Mouse (Mus musculus): ENCODE measurements around the gene Mall.

DNA sequence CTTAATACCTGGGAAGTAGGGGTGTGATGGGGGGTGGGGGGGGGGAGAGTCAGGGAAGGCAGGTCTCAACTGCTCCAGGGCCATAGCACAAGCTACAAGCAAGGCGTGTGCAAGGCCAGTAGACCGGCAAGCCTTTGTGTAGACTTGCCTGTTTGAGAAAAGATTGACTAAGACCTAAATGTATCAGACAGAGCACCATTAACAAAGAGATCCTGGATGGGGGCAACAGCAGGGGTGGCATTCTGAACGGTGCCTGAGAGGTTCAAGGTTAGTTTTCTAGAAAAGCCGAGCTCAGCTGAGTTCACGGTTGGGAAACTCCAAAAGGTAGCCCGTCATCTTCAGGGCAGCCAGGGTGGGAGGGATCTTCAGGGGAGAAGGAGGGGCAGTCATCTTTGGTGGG is 24.5 kb downstream of the Mall start:
- TF ChIP-seq CTCF (conservative IDR thresholded peaks at IDR 0.05; ENCODE audit: low read length) (no peak), POU5F1 (IDR thresholded peaks at IDR 0.05; ENCODE audit: borderline replicate concordance, low read length) (no peak)
